Mouse (Mus musculus) heart, postnatal 10 days (tissue): Measurements from ENCODE around the gene Ctla4. TPM values are rescaled to one million over a fixed set of nuclear protein-coding genes. Genes with fewer than 3 reads are reported as not detected.

Experiments
- DNase-seq, 2 experiments: peaks; one replicate each; pipeline ENCODE4 v3.0.0; 2021
- intact Hi-C: fragments of 180-260 bp; cut with DNase I; formaldehyde crosslinking; loops from one replicate; pipeline ENCODE4 v1.15.1; 2025
- total RNA-seq, 2 experiments: library from RNA; stranded (reverse); gene quantifications; 2 replicates each; pipeline ENCODE4 v1.2.3; 2021

The Ctla4 gene
- total RNA-seq, 2 experiments from 2014 or later = 0.22 TPM; not detected in 1

GRCm38 (mm10) chr1:60955186-60955585, 68.4 kb downstream of the Ctla4 start:
- intact Hi-C loops = loop anchor here (5.0 kb wide), 1 partner anchor 798 kb away; no protein-coding TSS in a partner anchor

GRCm38 (mm10) chr1:60956196-60956595, 69.4 kb downstream of the Ctla4 start:
- intact Hi-C loops = loop anchor here (5.0 kb wide), 1 partner anchor 799 kb away; no protein-coding TSS in a partner anchor
- DNase-seq = no peak

More at GRCm38 (mm10) chr1:60955186-60955585, 68.4 kb downstream of the Ctla4 start:
- DNase-seq = no peak

- no peak for DNase-seq
- intact Hi-C loops = loop anchor here (5.0 kb wide), 1 partner anchor 801 kb away; no protein-coding TSS in a partner anchor
These were observed 71.5 kb downstream of the Ctla4 start for GRCm38 (mm10) chr1:60958287-60958686.

GRCm38 (mm10) chr1:60959246-60959645, 72.4 kb downstream of the Ctla4 start:
- DNase-seq = no peak
- intact Hi-C loops = loop anchor here (5.0 kb wide), 1 partner anchor 802 kb away; no protein-coding TSS in a partner anchor

- intact Hi-C loops = loop anchor here (2.0 to 10.0 kb wide), 2 partner anchors 98 to 686 kb away; no protein-coding TSS in a partner anchor
- DNase-seq = peak; percentile 55 to 68
These were observed 73.7 kb downstream of the Ctla4 start for GRCm38 (mm10) chr1:60960451-60960850.

- peak; percentile 78 to 84 for DNase-seq
These were observed 74.3 kb downstream of the Ctla4 start for GRCm38 (mm10) chr1:60961080-60961479.

GRCm38 (mm10) chr1:60962095-60962494, 75.3 kb downstream of the Ctla4 start:
- DNase-seq = no peak
- intact Hi-C loops = loop anchor here (10.0 kb wide), 1 partner anchor 687 kb away; no protein-coding TSS in a partner anchor

More at GRCm38 (mm10) chr1:60961080-60961479, 74.3 kb downstream of the Ctla4 start:
- intact Hi-C loops = loop anchor here (2.0 to 10.0 kb wide), 2 partner anchors 98 to 686 kb away; no protein-coding TSS in a partner anchor

Other genes with a start within 250 kb of the Ctla4 start
- 1 to 10 TPM; 2.4 to 2.7 TPM for gene Cd28, start 170.2 kb upstream of the Ctla4 start, total RNA-seq
- under 1 TPM; 0.10 to 0.31 TPM for gene Icos, start 90.9 kb downstream of the Ctla4 start, total RNA-seq